Mouse (Mus musculus) forebrain, postnatal 0 days (tissue): Measurements from ENCODE around the gene N4bp2l1. TPM values are rescaled to one million over a fixed set of nuclear protein-coding genes. Genes with fewer than 3 reads are reported as not detected.

Experiments
- ATAC-seq: fragments of 200-750 bp; cut with Nextera tagmentation; 2 replicates; pipeline ENCODE4 v1.8.0; 2017; ENCODE audit warnings: mild to moderate bottlenecking, moderate library complexity
- DNase-seq: peaks from one replicate; pipeline ENCODE4 v3.0.0-alpha.2; 2015
- H3K27ac ChIP-seq: fragments of 300-500 bp; sonication (generic); 2 replicates; pipeline ENCODE4 v1.5.1; 2014; ENCODE audit warnings: low read depth, mild to moderate bottlenecking, antibody characterized with exemption, low read length, moderate library complexity, mixed read lengths
- H3K27me3 ChIP-seq: fragments of 300-500 bp; sonication (generic); 2 replicates; pipeline ENCODE4 v1.6.1; 2014; ENCODE audit warnings: mild to moderate bottlenecking, low read length, mixed read lengths; ENCODE audit not compliant: insufficient read depth
- H3K36me3 ChIP-seq: fragments of 300-500 bp; sonication (generic); 2 replicates; pipeline ENCODE4 v1.6.1; 2014; ENCODE audit warnings: mild to moderate bottlenecking, moderate library complexity; ENCODE audit not compliant: insufficient read depth
- H3K4me1 ChIP-seq: fragments of 300-500 bp; sonication (generic); 2 replicates; pipeline ENCODE4 v1.6.1; 2014; ENCODE audit warnings: antibody characterized with exemption; ENCODE audit not compliant: insufficient read depth
- H3K4me2 ChIP-seq: fragments of 300-500 bp; sonication (generic); 2 replicates; pipeline ENCODE4 v1.6.1; 2014; ENCODE audit warnings: low read depth, mild to moderate bottlenecking, moderate library complexity
- H3K4me3 ChIP-seq: fragments of 300-500 bp; sonication (generic); 2 replicates; pipeline ENCODE4 v1.5.1; 2014; ENCODE audit warnings: low read depth, low read length, mixed read lengths
- H3K9ac ChIP-seq: fragments of 300-500 bp; sonication (generic); 2 replicates; pipeline ENCODE4 v1.6.1; 2014; ENCODE audit warnings: mild to moderate bottlenecking
- H3K9me3 ChIP-seq: fragments of 300-500 bp; sonication (generic); 2 replicates; pipeline ENCODE4 v1.6.1; 2016; ENCODE audit warnings: low read length
- CTCF ChIP-seq: sonication (generic); IDR thresholded peaks from 2 replicates; pipeline ENCODE4 v1.5.1; 2016; ENCODE audit warnings: antibody characterized with exemption, control low read depth, low read depth
- WGBS: fragments of 180-500 bp; shearing (Covaris S2); extraction: QIAGEN DNeasy Blood & Tissue Kit; methylation state at CpG from one replicate; pipeline ENCODE4 v1.1.7; 2014; 5-methylcytosine and 5-hydroxymethylcytosine counted together
- polyA plus RNA-seq: library from polyadenylated mRNA; unstranded; fragments of >200 nt; fragmentation: Nextera tagmentation; extraction: Ambion mirVana; gene quantifications from 2 replicates; pipeline ENCODE4 v1.2.1, GENCODE M21; 2015
- total RNA-seq: library from RNA; depleted of rRNA; stranded (reverse); fragments of >200 nt; gene quantifications from 2 replicates; pipeline ENCODE4 v1.2.3, GENCODE M21; 2014

The N4bp2l1 gene
- total and polyA plus RNA-seq, 2 experiments from 2014 or later = 27.4 to 28.0 TPM

DNA sequence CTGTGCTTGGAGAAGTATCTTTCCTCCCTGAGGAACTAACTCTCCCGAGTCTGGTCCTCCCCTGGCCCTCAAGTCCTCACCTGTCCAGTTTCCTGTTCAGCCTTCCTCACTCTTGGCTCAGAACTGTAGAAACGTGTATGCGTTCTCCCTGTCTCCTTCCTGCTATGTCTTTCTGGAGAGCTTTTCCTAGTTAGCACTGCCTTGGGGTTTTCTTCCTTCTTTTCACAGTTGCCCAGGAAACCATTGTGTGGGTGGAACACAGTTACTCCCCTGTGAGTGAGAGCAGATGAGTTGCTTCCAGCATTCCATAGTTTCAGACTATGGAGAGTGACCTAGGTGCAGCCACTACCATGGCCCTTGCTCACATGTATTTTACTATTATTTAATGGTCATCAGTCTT lies 30.8 kb downstream of the N4bp2l1 start:
- no peak for TF ChIP-seq CTCF
- H3K4me1 ChIP-seq = no peaks in the 10 kb centered on the region
- H3K27me3 ChIP-seq = no peaks in the 10 kb centered on the region
- 43% methylated on average over 3 of the region's 3 CpGs for WGBS
- no peak overlapping the region for H3K4me2 ChIP-seq
- ATAC-seq = 0 out of 2 replicates have a peak, but pooled peaks have one; percentile 18
- peaks cover 20% of the 10 kb centered on the region for H3K36me3 ChIP-seq
- no peak for DNase-seq
- H3K9me3 ChIP-seq = no peaks in the 10 kb centered on the region
- no peak overlapping the region for H3K9ac ChIP-seq
- H3K27ac ChIP-seq = no peak overlapping the region
- H3K4me3 ChIP-seq = no peak overlapping the region

GRCm38 (mm10) chr5:150564426-150564825 lies 32.6 kb downstream of the N4bp2l1 start:
- ATAC-seq (no peak), DNase-seq (no peak)
- H3K27ac ChIP-seq = no peak overlapping the region
- H3K27me3 ChIP-seq = no peaks in the 10 kb centered on the region
- H3K4me3 ChIP-seq = no peak overlapping the region
- no peaks in the 10 kb centered on the region for H3K4me1 ChIP-seq
- no peak overlapping the region for H3K4me2 ChIP-seq
- no peaks in the 10 kb centered on the region for H3K9me3 ChIP-seq
- no peak for TF ChIP-seq CTCF
- WGBS = 93% methylated on average over 6 of the region's 6 CpGs
- no peak overlapping the region for H3K9ac ChIP-seq
- peaks cover 25% of the 10 kb centered on the region for H3K36me3 ChIP-seq

GRCm38 (mm10) chr5:150561783-150562182 lies 35.2 kb downstream of the N4bp2l1 start:
- H3K4me2 ChIP-seq = no peak overlapping the region
- H3K4me3 ChIP-seq = no peak overlapping the region
- DNase-seq = no peak
- H3K9ac ChIP-seq = no peak overlapping the region
- H3K27ac ChIP-seq = no peak overlapping the region
- peaks cover 29% of the 10 kb centered on the region for H3K36me3 ChIP-seq
- H3K4me1 ChIP-seq = no peaks in the 10 kb centered on the region
- H3K27me3 ChIP-seq = no peaks in the 10 kb centered on the region
- ATAC-seq = no peak
- TF ChIP-seq CTCF = no peak
- H3K9me3 ChIP-seq = no peaks in the 10 kb centered on the region
- WGBS = 89% methylated on average over 5 of the region's 5 CpGs

- H3K4me2 ChIP-seq = no peak overlapping the region
- no peak for DNase-seq
- H3K4me1 ChIP-seq = no peaks in the 10 kb centered on the region
- no peak overlapping the region for H3K9ac ChIP-seq
- no peak for TF ChIP-seq CTCF
- H3K36me3 ChIP-seq = peaks cover 29% of the 10 kb centered on the region
- ATAC-seq = no peak
- H3K27me3 ChIP-seq = no peaks in the 10 kb centered on the region
- H3K4me3 ChIP-seq = no peak overlapping the region
- H3K9me3 ChIP-seq = no peaks in the 10 kb centered on the region
- no peak overlapping the region for H3K27ac ChIP-seq
Measured at GRCm38 (mm10) chr5:150561376-150561775, 35.6 kb downstream of the N4bp2l1 start.

DNA sequence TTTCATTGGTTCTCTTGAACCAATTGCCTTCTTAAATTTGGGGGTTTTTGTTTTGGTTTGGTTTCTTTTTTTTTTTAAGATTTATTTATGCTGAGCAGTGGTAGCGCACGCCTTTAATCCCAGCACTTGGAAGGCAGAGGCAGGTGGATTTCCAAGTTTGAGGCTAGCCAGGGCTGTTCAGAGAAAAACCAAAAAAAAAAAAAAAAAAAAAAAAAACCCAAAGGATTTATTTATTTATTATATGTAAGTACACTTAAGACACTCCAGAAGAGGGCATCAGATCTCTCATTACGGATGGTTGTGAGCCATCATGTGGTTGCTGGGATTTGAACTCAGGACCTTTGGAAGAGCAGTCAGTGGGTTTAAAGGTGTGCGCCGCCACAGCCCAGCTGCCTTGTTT lies 36.1 kb downstream of the N4bp2l1 start:
- ATAC-seq (no peak), DNase-seq (no peak)
- Histone ChIP-seq H3K4me1 (no peaks in the 10 kb centered on the region), H3K4me2 (no peak overlapping the region), H3K27ac (no peak overlapping the region), H3K36me3 (peaks cover 29% of the 10 kb centered on the region), H3K9me3 (no peaks in the 10 kb centered on the region), H3K4me3 (no peak overlapping the region), H3K9ac (no peak overlapping the region), H3K27me3 (no peaks in the 10 kb centered on the region)
- TF ChIP-seq CTCF = no peak
- 94% methylated on average over 5 of the region's 5 CpGs for WGBS

GRCm38 (mm10) chr5:150559519-150560103 lies 37.4 kb downstream of the N4bp2l1 start:
- ATAC-seq (no peak), DNase-seq (no peak)
- Histone ChIP-seq H3K27ac (no peak overlapping the region), H3K4me2 (no peak overlapping the region), H3K9ac (no peak overlapping the region), H3K27me3 (no peaks in the 10 kb centered on the region), H3K4me1 (no peaks in the 10 kb centered on the region), H3K36me3 (peaks cover 25% of the 10 kb centered on the region), H3K9me3 (no peaks in the 10 kb centered on the region), H3K4me3 (no peak overlapping the region)
- TF ChIP-seq CTCF = no peak
- WGBS = 96% methylated on average over 6 of the region's 6 CpGs

- ATAC-seq (no peak), DNase-seq (peak; percentile 39)
- TF ChIP-seq CTCF = peak; percentile 69
- peaks cover 24% of the 10 kb centered on the region for H3K36me3 ChIP-seq
- no peak overlapping the region for H3K4me3 ChIP-seq
- no peaks in the 10 kb centered on the region for H3K4me1 ChIP-seq
- H3K4me2 ChIP-seq = no peak overlapping the region
- H3K27me3 ChIP-seq = no peaks in the 10 kb centered on the region
- no peak overlapping the region for H3K9ac ChIP-seq
- H3K9me3 ChIP-seq = no peaks in the 10 kb centered on the region
- 22% methylated on average over 3 of the region's 3 CpGs for WGBS
- H3K27ac ChIP-seq = no peak overlapping the region
Measured at GRCm38 (mm10) chr5:150551637-150552036, 45.4 kb downstream of the N4bp2l1 start.
